Mouse (Mus musculus) MN1 (cell line): ENCODE results near the gene Zfp865.
"Not testable (repeated sequence)": the region's sequence is repeated elsewhere in the genome, so short reads cannot be mapped to it uniquely, and the experiment has no call there.

ENCODE experiments used
- DNase-seq: peaks from one replicate; pipeline ENCODE4 v3.0.0-alpha.2; 2016; ENCODE audit warnings: low spot score

The Zfp865 gene

DNA sequence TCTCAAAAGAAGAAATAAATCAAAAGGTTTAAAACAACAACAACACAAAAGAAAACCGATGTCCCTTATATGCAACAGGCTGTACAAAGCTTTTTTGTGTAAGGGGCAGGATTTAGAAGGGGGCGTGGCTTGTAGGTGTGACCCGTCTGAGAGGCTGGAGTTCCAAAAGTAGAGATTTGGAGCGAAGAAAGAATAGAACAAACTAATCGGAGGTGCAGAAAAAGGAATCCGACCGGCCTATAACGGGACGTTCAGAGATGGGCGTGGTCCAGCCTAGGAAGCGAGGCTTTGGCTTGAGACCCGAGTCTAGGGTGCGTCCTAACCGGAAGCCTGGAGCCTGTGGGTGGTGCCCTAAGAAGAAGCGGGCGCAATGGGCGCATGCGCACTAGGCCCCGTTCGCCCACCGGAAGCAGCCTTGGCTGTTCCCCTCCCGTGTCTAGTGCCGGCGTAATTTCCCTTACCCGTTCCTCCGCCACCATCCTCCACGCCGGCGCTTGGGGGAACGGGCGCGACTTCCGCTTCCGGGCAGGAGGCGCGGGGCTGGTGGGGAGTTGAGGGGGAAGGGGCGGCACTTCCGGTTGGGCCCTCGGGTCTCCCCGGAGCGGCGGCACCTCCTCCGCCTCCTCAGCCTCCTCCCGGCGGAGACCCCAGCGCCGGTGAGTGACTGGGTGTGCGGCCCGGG is at the start of gene Zfp865, which contains the start of gene Ccdc106:
Gene Zfp865, plus strand, starts transcription at position 377 of the 682 bp plus-strand sequence.
Gene Ccdc106, plus strand, starts transcription at position 554 of the 682 bp plus-strand sequence.
- peak; percentile 97 for DNase-seq

GRCm38 (mm10) chr7:4971068-4971467 is 49.1 kb upstream of the Zfp865 start, which contains the start of gene Sbk3:
Sbk3 (minus strand) TSS chr7:4971168.
- DNase-seq: no peak

- no peak for DNase-seq
Observed at GRCm38 (mm10) chr7:4971710-4972109, 48.5 kb upstream of the Zfp865 start.

- peak; percentile 55 for DNase-seq
Observed at GRCm38 (mm10) chr7:4972321-4973047, 47.7 kb upstream of the Zfp865 start.

DNA sequence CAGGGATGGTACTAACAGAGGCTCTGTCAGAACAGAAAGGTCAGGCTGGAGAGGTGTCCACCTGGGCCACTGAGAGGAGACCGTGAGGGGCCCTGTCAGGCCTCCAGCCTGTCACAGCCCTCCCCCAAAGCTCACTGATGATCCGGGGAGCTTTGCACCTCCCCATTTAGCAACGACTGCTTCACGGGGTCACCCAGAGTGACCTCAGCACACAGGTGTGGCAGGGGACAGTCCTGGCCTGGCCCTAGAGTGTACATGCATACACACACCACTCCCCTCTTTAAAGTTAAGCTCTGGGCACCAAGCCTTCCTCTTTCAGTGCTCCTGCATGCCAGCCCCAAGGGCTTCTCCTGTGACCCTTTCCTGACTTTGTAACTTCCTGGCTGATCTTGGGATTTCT is 44.7 kb upstream of the Zfp865 start:
- no peak for DNase-seq

DNA sequence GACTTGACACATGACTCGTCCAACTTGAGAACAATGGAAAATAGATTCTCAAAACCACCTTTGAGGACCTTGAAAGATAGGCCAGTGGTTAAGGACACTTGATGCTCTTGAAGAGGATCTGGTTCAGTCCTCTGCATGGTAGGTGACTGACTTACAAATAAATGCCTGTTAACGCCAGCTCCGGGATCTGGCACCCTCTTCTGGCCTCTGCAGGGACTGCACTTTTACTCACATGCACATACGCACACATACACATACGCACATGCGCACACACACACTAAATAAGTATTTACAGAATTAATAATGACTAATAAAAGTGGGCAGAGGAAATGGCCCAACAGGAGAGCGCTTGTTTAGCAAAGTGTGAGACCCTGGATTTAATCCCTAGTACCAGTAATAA is 43.3 kb upstream of the Zfp865 start:
- no peak for DNase-seq

GRCm38 (mm10) chr7:4988250-4988649 is 31.9 kb upstream of the Zfp865 start:
- DNase-seq: no peak

DNA sequence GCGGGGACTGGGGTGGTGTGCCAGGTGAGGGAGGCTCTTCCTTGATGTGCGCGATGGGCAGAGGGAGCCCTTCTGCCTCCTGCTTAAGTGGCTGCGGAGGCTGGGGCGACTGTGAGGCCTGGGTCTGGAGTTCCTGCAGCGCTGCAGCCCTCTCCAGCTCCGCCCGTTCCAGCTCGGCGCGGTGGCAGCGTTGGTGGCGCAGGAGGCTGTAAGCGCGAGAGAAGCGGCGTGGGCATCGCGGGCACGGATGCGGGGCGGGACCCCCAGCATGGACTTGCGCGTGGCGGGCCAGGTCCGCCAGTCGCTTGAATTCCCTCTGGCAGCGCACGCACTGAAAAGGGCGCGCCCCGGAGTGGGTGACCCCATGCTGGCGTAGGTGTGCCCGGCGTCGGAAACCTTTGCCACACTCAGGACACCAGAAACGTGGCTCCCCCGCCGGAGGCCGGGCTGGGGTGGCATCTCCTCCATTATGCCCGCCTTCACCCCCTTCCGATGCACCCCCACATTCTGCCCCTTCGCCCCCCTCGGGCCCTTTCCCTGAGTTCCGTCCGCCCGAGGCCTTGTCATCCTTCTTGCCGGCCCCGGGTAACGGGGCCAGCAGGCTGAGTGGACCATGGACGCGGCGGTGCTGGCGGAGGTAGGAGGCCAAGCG is 26.7 kb upstream of the Zfp865 start:
- DNase-seq: no peak

DNA sequence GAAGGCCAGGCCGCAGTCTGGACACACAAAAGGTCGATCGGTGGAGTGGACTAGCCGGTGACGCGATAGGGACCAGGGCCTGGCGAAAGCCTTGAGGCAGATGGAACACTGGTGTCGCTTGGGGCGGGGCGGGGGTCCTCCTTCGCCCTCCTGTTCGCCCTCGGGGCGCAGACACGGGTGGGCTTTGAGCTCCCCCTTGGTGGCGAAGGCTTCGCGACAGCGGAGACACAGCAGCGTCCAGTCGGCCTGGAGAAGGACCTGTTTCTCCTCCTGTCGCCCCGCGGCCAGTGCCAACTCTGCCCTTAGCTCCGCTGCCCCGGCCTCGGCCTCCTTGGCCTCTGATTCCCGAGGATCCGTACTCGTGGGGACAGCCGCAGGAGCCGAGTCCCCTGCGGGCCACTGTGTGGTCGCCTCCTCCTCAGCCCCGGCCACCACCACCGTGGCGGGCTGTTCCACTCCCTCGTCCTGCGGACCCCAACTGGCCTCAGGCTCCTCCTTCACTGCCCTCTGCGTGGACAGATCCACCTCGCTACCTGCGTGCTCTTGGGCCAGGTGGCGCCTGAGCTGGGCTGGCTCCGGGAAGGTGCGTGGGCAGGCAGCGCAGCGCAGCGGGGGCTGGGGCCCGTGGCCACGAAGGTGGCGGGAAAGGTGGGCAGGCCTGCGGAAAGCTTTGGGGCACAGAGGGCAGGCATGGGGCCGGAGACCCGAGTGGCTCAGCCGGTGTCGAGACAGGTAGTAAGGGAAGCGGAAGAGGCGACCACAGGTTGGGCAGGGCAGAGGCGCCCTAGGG is 26.0 kb upstream of the Zfp865 start:
- DNase-seq: no peak

- no peak for DNase-seq
Observed at GRCm38 (mm10) chr7:4995268-4996002, 24.7 kb upstream of the Zfp865 start.

GRCm38 (mm10) chr7:4996003-4996895 is 23.9 kb upstream of the Zfp865 start, which contains the start of gene Zfp579:
Zfp579 (minus strand) TSS chr7:4996158.
- peak; percentile 89 for DNase-seq

GRCm38 (mm10) chr7:4996934-4997333 is 23.2 kb upstream of the Zfp865 start:
- DNase-seq: no peak

- no peak for DNase-seq
Observed at GRCm38 (mm10) chr7:4999876-5000275, 20.3 kb upstream of the Zfp865 start.

GRCm38 (mm10) chr7:5002876-5003275 is 17.3 kb upstream of the Zfp865 start:
- not testable (repeated sequence) for DNase-seq

GRCm38 (mm10) chr7:5008229-5008628 is 11.9 kb upstream of the Zfp865 start:
- no peak for DNase-seq

- DNase-seq: no peak
Observed at GRCm38 (mm10) chr7:5012681-5013513, 7.3 kb upstream of the Zfp865 start.

DNA sequence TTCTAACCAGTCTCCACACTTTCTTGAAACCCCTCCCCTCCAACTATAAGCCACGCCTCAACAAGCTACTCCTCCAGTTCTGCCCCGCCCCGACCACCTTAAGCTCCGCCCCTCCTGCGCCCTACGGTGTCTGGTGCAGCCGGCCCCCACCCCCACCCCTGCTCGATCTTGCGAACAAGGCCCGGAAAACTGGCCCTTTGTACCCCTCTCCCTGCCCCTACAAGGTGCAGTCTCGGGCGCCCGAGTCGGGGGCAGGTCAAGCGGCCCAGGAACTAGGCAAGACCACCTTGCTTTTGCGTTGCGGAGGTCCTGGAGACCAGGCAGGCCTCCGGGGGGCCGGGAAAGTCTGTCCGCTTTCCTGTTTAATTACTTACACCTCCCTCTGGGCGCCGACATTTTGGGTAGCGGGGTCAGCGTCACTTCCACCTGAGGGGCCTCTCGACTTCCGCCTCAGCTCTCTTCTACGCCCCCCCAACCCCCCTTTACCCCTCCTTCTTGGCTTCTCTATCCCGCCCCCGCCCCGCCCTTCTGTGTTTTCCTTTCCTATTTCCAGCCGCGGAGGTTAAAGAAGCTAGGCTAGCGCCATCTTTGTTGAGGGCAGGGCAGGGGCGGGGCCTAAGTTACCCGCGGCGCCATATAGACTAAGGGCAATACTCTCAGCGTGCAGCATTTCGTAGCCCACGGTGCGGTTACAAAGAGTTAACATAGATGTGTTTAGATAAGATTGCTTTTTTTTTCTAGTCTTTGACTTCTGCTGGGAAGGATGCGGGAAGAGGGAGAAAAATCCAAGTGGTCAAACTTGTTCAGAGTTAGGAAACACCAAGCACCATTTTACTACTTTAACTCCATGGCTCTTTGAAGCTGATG is 5.7 kb upstream of the Zfp865 start, which contains the start of the genes Zfp524 and Fiz1:
Gene Zfp524, plus strand, starts transcription at position 165 of the 867 bp plus-strand sequence.
Gene Fiz1, minus strand, starts transcription at position 447 of the 867 bp plus-strand sequence.
- peak; percentile 95 for DNase-seq
